Mouse (Mus musculus): Measurements from ENCODE around the gene Zkscan17. TPM values are rescaled to one million over a fixed set of nuclear protein-coding genes. Genes with fewer than 3 reads are reported as not detected.
"Not testable (repeated sequence)": the region's sequence is repeated elsewhere in the genome, so short reads cannot be mapped to it uniquely, and the experiment has no call there.

The Zkscan17 gene
- polyA plus RNA-seq (2012; rRNA removed) = 2.1 and 2.3 TPM in 2 replicates
- polyA plus RNA-seq (2014; fragmentation: Nextera tagmentation; extraction: Ambion mirVana) = 2.9 and 3.4 TPM in 2 replicates

DNA sequence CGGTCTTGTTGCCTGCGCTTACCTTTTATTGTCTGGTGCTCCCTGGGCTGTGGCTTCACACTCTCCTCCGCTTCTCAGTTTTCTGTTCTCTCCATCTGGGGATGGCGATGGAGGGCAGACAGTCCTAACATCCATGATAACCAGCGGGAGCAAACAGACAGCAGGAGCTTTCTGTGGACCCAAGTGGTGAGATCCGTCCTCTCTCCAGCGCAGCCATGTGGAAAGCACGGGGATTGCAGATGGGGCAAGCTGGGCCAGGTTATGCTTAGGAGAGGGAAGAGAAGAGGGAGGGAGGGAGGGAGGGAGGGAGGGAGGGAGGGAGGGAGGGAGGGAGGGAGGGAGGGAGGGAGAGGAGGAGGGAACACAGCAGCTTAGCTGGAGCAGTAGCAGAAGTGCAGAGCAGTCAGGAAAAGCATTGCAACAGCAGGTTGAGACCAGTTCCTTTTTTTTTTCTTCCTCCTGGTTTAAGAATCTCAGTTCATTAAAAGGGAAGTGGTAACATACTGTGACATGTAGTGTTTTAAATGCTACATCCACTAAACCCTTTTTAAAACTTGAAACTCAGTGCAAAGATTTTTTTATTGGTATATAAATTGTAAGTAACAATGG lies at the start of gene Zkscan17:
TSS of gene Zkscan17 (minus strand) at position 280 of the 609 bp plus-strand sequence.
- Histone ChIP-seq H3K27me3 (ENCODE audit: control insufficient read depth, insufficient read depth, low read length) (no peaks in the 10 kb centered on the region), H3K4me3 (ENCODE audit: insufficient read depth in 1 of 2, low read depth in 2 of 2, low read length in 2 of 2) (no peak within 1 kb of the TSS), H3K4me1 (replicated peaks; ENCODE audit: control insufficient read depth in 2 of 2, insufficient read depth in 2 of 2, low read length in 1 of 2) (peaks cover 0 to 4% of the 10 kb centered on the region in 2 experiments; a peak in 2 of 4 replicates), H3K36me3 (replicated peaks; ENCODE audit: control insufficient read depth, insufficient read depth, low read depth) (no peaks in the 10 kb centered on the region), H3K27ac (no peak within 1 kb of the TSS), H3K9me3 (ENCODE audit: control insufficient read depth, low read length) (no peaks in the 10 kb centered on the region), H3K4me2 (ENCODE audit: low read depth) (no peak within 1 kb of the TSS), H3K9ac (replicated peaks) (no peak within 1 kb of the TSS)
- DNase-seq (ENCODE audit: low read depth in 3 of 3, low spot score in 3 of 3) (no peak), ATAC-seq (ENCODE audit: insufficient read depth) (no peak)
- 44% methylated on average over 8 of the region's 8 CpGs for WGBS (ENCODE audit: insufficient replicate concordance)
- TF ChIP-seq EP300 (IDR thresholded peaks at IDR 0.05; ENCODE audit: low read depth) = no peak
- peak; percentile 39 for TF ChIP-seq CTCF (IDR thresholded peaks at IDR 0.05; ENCODE audit: low read depth)

- ATAC-seq (ENCODE audit: insufficient read depth); H3K9me3 ChIP-seq (ENCODE audit: control insufficient read depth, low read length); H3K36me3 ChIP-seq (replicated peaks; ENCODE audit: control insufficient read depth, insufficient read depth, low read depth): not testable (repeated sequence)
These were observed 49.6 kb upstream of the Zkscan17 start, which contains the start of gene Olfr222 for GRCm38 (mm10) chr11:59576135-59576534. Gene Olfr222 (minus strand): TSS chr11:59576235.

DNA sequence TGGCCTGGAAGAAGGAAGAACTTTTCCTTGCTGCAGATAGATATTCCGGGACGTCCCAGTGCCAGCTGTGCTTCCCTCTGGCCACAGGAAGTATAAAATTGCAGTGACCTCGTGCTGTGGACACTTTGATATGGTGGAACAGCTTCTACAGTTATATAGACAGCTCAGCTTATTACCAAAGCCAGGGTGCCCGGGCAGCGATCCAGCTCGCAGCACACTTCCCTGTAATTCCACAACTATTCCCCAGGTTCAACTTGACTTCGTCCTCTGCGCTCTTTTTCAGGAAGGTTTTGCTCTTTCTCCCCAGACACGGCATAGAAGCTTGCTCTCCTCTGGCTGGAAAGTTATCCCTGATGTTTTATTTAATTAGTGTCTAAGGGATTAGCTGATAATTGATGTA lies 49.2 kb upstream of the Zkscan17 start:
- H3K9me3 ChIP-seq (ENCODE audit: control insufficient read depth, low read length) = no peaks in the 10 kb centered on the region
- H3K4me1 ChIP-seq (replicated peaks; ENCODE audit: control insufficient read depth in 2 of 2, insufficient read depth in 2 of 2, low read length in 1 of 2) = no peaks in the 10 kb centered on the region
- WGBS (ENCODE audit: insufficient replicate concordance) = 44% methylated on average over 9 of the region's 9 CpGs
- TF ChIP-seq CTCF (IDR thresholded peaks at IDR 0.05; ENCODE audit: low read depth) (no peak), EP300 (IDR thresholded peaks at IDR 0.05; ENCODE audit: low read depth) (no peak)
- H3K4me3 ChIP-seq (ENCODE audit: insufficient read depth in 1 of 2, low read depth in 2 of 2, low read length in 2 of 2) = no peak overlapping the region
- no peak overlapping the region for H3K27ac ChIP-seq
- DNase-seq (ENCODE audit: low read depth in 3 of 3, low spot score in 3 of 3) = no peak
- H3K36me3 ChIP-seq (replicated peaks; ENCODE audit: control insufficient read depth, insufficient read depth, low read depth) = no peaks in the 10 kb centered on the region
- H3K4me2 ChIP-seq (ENCODE audit: low read depth) = no peak overlapping the region
- no peak overlapping the region for H3K9ac ChIP-seq (replicated peaks)
- H3K27me3 ChIP-seq (ENCODE audit: control insufficient read depth, insufficient read depth, low read length) = no peaks in the 10 kb centered on the region; the same call in 1 of the 2 replicates
- no peak for ATAC-seq (ENCODE audit: insufficient read depth)

More at GRCm38 (mm10) chr11:59576135-59576534, 49.6 kb upstream of the Zkscan17 start, which contains the start of gene Olfr222:
- H3K4me2 ChIP-seq (ENCODE audit: low read depth); DNase-seq (ENCODE audit: low read depth in 3 of 3, low spot score in 3 of 3); H3K9ac ChIP-seq (replicated peaks); H3K27me3 ChIP-seq (ENCODE audit: control insufficient read depth, insufficient read depth, low read length); H3K4me1 ChIP-seq (replicated peaks; ENCODE audit: control insufficient read depth in 2 of 2, insufficient read depth in 2 of 2, low read length in 1 of 2); H3K4me3 ChIP-seq (ENCODE audit: insufficient read depth in 1 of 2, low read depth in 2 of 2, low read length in 2 of 2); H3K27ac ChIP-seq: not testable (repeated sequence)

DNA sequence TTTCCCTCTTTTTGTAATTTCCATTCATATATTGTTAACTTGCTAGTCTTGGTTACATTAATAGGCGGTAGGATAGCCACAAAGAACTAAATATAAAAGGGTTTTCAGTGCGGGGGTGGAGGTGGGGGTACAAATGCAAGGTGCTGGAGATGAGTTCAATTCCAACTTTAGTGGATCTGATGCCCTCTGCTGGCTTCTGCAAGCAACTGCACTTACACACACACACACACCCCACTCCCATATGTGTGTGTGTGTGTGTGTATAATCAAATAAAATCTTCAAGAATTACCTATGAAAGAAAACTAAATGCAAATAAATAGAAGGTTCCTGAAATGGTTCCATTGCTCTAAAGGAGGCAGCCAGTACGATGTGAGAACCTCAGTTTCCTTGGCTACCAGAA lies 42.8 kb upstream of the Zkscan17 start:
- H3K4me3 ChIP-seq (ENCODE audit: insufficient read depth in 1 of 2, low read depth in 2 of 2, low read length in 2 of 2) = no peak overlapping the region
- TF ChIP-seq CTCF (IDR thresholded peaks at IDR 0.05; ENCODE audit: low read depth) (peak; percentile 64), EP300 (IDR thresholded peaks at IDR 0.05; ENCODE audit: low read depth) (no peak)
- H3K4me1 ChIP-seq (replicated peaks; ENCODE audit: control insufficient read depth in 2 of 2, insufficient read depth in 2 of 2, low read length in 1 of 2) = no peaks in the 10 kb centered on the region
- H3K36me3 ChIP-seq (replicated peaks; ENCODE audit: control insufficient read depth, insufficient read depth, low read depth) = no peaks in the 10 kb centered on the region
- no peaks in the 10 kb centered on the region; the same call in 1 of the 2 replicates for H3K27me3 ChIP-seq (ENCODE audit: control insufficient read depth, insufficient read depth, low read length)
- WGBS (ENCODE audit: insufficient replicate concordance) = 33% methylated on average over 3 of the region's 3 CpGs
- H3K9ac ChIP-seq (replicated peaks) = no peak overlapping the region
- H3K9me3 ChIP-seq (ENCODE audit: control insufficient read depth, low read length) = no peaks in the 10 kb centered on the region
- DNase-seq (ENCODE audit: low read depth in 3 of 3, low spot score in 3 of 3) = no peak
- no peak for ATAC-seq (ENCODE audit: insufficient read depth)
- H3K4me2 ChIP-seq (ENCODE audit: low read depth) = no peak overlapping the region
- H3K27ac ChIP-seq = no peak overlapping the region

- DNase-seq (ENCODE audit: low read depth in 3 of 3, low spot score in 3 of 3) (no peak), ATAC-seq (ENCODE audit: insufficient read depth) (no peak)
- WGBS (ENCODE audit: insufficient replicate concordance) = 46% methylated on average over 9 of the region's 9 CpGs
- H3K4me3 ChIP-seq (ENCODE audit: insufficient read depth in 1 of 2, low read depth in 2 of 2, low read length in 2 of 2) = no peak overlapping the region
- TF ChIP-seq EP300 (IDR thresholded peaks at IDR 0.05; ENCODE audit: low read depth) = no peak
- no peak for TF ChIP-seq CTCF (IDR thresholded peaks at IDR 0.05; ENCODE audit: low read depth)
- H3K27ac ChIP-seq = no peak overlapping the region
- no peaks in the 10 kb centered on the region for H3K9me3 ChIP-seq (ENCODE audit: control insufficient read depth, low read length)
- no peaks in the 10 kb centered on the region for H3K36me3 ChIP-seq (replicated peaks; ENCODE audit: control insufficient read depth, insufficient read depth, low read depth)
- H3K9ac ChIP-seq (replicated peaks) = no peak overlapping the region
- H3K4me1 ChIP-seq (replicated peaks; ENCODE audit: control insufficient read depth in 2 of 2, insufficient read depth in 2 of 2, low read length in 1 of 2) = no peaks in the 10 kb centered on the region
- H3K27me3 ChIP-seq (ENCODE audit: control insufficient read depth, insufficient read depth, low read length) = no peaks in the 10 kb centered on the region
- H3K4me2 ChIP-seq (ENCODE audit: low read depth) = no peak overlapping the region
These were observed 36.3 kb upstream of the Zkscan17 start for GRCm38 (mm10) chr11:59562837-59563236.

Data from liver, embryonic 14.5 days (tissue).